Mouse (Mus musculus) bone marrow macrophage, adult 2 months (primary cell): ENCODE results near the gene Slc47a2.

Experiments
- CTCF ChIP-seq: IDR thresholded peaks from 2 replicates; pipeline ENCODE4 v1.5.1; 2012; ENCODE audit warnings: low read depth, mild to moderate bottlenecking, low read length, moderate library complexity
- POLR2A ChIP-seq: IDR thresholded peaks from 2 replicates; pipeline ENCODE4 v1.6.1; 2012; ENCODE audit warnings: mild to moderate bottlenecking, low read depth, low read length, borderline replicate concordance

DNA sequence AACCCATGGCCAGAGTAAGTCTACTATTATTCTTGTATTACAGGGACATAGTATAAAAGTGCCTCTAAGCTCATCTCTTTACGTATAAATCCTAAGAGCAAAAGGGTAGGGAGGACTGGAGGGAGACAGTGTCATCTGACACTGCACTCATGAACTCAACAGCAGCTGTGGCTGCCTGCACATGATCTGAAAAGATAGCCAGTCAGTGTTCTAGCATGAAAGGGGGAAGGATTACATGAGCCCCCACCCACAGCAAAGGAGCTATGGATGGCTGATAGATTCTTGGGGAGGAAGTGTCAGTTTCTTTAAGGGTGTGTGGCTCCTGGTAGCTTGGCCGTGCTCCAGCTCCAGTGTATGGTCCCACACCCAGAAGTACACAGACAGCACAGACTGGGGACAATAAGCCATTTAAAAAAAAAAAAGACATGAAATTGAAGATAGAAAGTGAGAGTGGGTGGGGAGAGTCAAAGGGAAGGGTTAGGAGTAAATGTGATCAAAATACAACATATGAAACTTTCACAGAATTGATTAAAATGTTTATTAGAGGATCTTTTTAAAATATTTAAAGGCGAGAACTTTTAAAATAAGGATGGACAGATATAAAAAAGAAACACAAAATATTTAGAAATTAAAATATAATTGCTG is 22.6 kb downstream of the Slc47a2 start:
- no peak for TF ChIP-seq POLR2A
- TF ChIP-seq CTCF, result no peak
